Mouse (Mus musculus) limb, embryonic 14.5 days (tissue): ENCODE results near the gene Pla2g12b. TPM values are rescaled to one million over a fixed set of nuclear protein-coding genes. Genes with fewer than 3 reads are reported as not detected.

ENCODE experiments used
- ATAC-seq: fragments of 200-750 bp; cut with Nextera tagmentation; 2 replicates; pipeline ENCODE4 v1.8.0; 2017; ENCODE audit warnings: low read depth, moderate number of reproducible peaks, moderate TSS enrichment; ENCODE audit not compliant: low FRiP score
- DNase-seq: peaks from one replicate; pipeline ENCODE4 v3.0.0-alpha.2; 2015; ENCODE audit warnings: low spot score
- H3K27ac ChIP-seq: fragments of 300-500 bp; sonication (generic); replicated peaks from 2 replicates; pipeline ENCODE4 v1.5.1; 2014; ENCODE audit warnings: low read depth, mild to moderate bottlenecking, low read length, moderate library complexity, mixed read lengths
- H3K27me3 ChIP-seq: fragments of 300-500 bp; sonication (generic); 2 replicates; pipeline ENCODE4 v1.6.1; 2014; ENCODE audit warnings: low read length, mixed read lengths; ENCODE audit not compliant: control insufficient read depth, insufficient read depth
- H3K36me3 ChIP-seq: fragments of 300-500 bp; sonication (generic); 2 replicates; pipeline ENCODE4 v1.6.1; 2014; ENCODE audit warnings: mild to moderate bottlenecking, low read length, moderate library complexity, mixed read lengths; ENCODE audit not compliant: control insufficient read depth, insufficient read depth
- H3K4me1 ChIP-seq: fragments of 300-500 bp; sonication (generic); 2 replicates; pipeline ENCODE4 v1.6.1; 2014; ENCODE audit warnings: antibody characterized with exemption, low read length, mixed read lengths; ENCODE audit not compliant: control insufficient read depth, insufficient read depth
- H3K4me2 ChIP-seq: fragments of 300-500 bp; sonication (generic); replicated peaks from 2 replicates; pipeline ENCODE4 v1.6.1; 2014; ENCODE audit warnings: low read depth, mild to moderate bottlenecking, low read length, moderate library complexity; ENCODE audit not compliant: severe bottlenecking
- H3K4me3 ChIP-seq: fragments of 300-500 bp; sonication (generic); replicated peaks from 2 replicates; pipeline ENCODE4 v1.5.1; 2014; ENCODE audit warnings: low read length
- H3K9ac ChIP-seq: fragments of 300-500 bp; sonication (generic); 2 replicates; pipeline ENCODE4 v1.6.1; 2014; ENCODE audit warnings: mild to moderate bottlenecking, low read depth, low read length, moderate library complexity; ENCODE audit not compliant: severe bottlenecking
- H3K9me3 ChIP-seq: fragments of 300-500 bp; sonication (generic); 2 replicates; pipeline ENCODE4 v1.6.1; 2016; ENCODE audit warnings: low read length; ENCODE audit not compliant: control insufficient read depth
- POLR2A ChIP-seq: fragments of 200-500 bp; IDR thresholded peaks from 2 replicates; pipeline ENCODE4 v1.8.0; 2012; ENCODE audit warnings: inconsistent platforms, mild to moderate bottlenecking, moderate library complexity, borderline replicate concordance; ENCODE audit not compliant: insufficient read depth, insufficient read length; ENCODE audit errors: extremely low read depth
- WGBS: fragments of 180-500 bp; shearing (Covaris S2); extraction: QIAGEN DNeasy Blood & Tissue Kit; methylation state at CpG from one replicate; pipeline ENCODE4 v1.1.7; 2014; 5-methylcytosine and 5-hydroxymethylcytosine counted together
- polyA plus RNA-seq, 2 experiments: library from polyadenylated mRNA; depleted of rRNA in 1 of 2; stranded (reverse) in 1 of 2; unstranded in 1 of 2; fragments of >200 nt; fragmentation: Nextera tagmentation in 1 of 2; extraction: Ambion mirVana in 1 of 2; gene quantifications; 2 replicates each; pipeline versions ENCODE4 v1.2.1 to v1.2.3; 2012 to 2014

Pla2g12b gene
- polyA plus RNA-seq, 2 experiments, result not detected

- H3K4me1 ChIP-seq, result peaks cover 13% of the 10 kb centered on the region
- DNase-seq (no peak), ATAC-seq (no peak)
- H3K27ac ChIP-seq, result peak overlapping the region; percentile 44; the same call in 1 of the 2 replicates
- no peaks in the 10 kb centered on the region for H3K36me3 ChIP-seq
- H3K9ac ChIP-seq, result 0 out of 2 replicates have a peak overlapping the region, but pooled peaks have one; percentile 31
- TF ChIP-seq POLR2A, result no peak
- WGBS, result 43% methylated on average over 6 of the region's 6 CpGs
- H3K4me2 ChIP-seq, result 0 out of 2 replicates have a peak overlapping the region, but pooled peaks have one; percentile 10
- H3K27me3 ChIP-seq, result no peaks in the 10 kb centered on the region
- no peak overlapping the region for H3K4me3 ChIP-seq
- no peaks in the 10 kb centered on the region for H3K9me3 ChIP-seq
These were observed 36.7 kb downstream of the Pla2g12b start for GRCm38 (mm10) chr10:59440177-59440576.

GRCm38 (mm10) chr10:59441735-59442134 is 38.3 kb downstream of the Pla2g12b start, which contains the start of gene Oit3:
Oit3 (minus strand) TSS chr10:59441778.
- H3K36me3 ChIP-seq, result no peaks in the 10 kb centered on the region
- H3K27ac ChIP-seq, result no peak within 1 kb of the TSS
- H3K27me3 ChIP-seq, result no peaks in the 10 kb centered on the region
- H3K9me3 ChIP-seq, result no peaks in the 10 kb centered on the region
- peaks cover 13% of the 10 kb centered on the region for H3K4me1 ChIP-seq
- WGBS, result 86% methylated on average over 11 of the region's 11 CpGs
- ATAC-seq (no peak), DNase-seq (no peak)
- H3K9ac ChIP-seq, result no peak within 1 kb of the TSS
- H3K4me2 ChIP-seq, result no peak within 1 kb of the TSS
- no peak for TF ChIP-seq POLR2A
- H3K4me3 ChIP-seq, result no peak within 1 kb of the TSS

- no peaks in the 10 kb centered on the region for H3K27me3 ChIP-seq
- no peak overlapping the region for H3K4me2 ChIP-seq
- no peak overlapping the region for H3K27ac ChIP-seq
- WGBS, result 13% methylated on average over 7 of the region's 7 CpGs
- H3K9me3 ChIP-seq, result no peaks in the 10 kb centered on the region
- no peak overlapping the region for H3K9ac ChIP-seq
- ATAC-seq, result no peak
- peak; percentile 28 for DNase-seq
- TF ChIP-seq POLR2A, result no peak
- no peak overlapping the region for H3K4me3 ChIP-seq
- H3K4me1 ChIP-seq, result peaks cover 13% of the 10 kb centered on the region
- peaks cover 9% of the 10 kb centered on the region; the same call in 1 of the 2 replicates for H3K36me3 ChIP-seq
These were observed 39.8 kb downstream of the Pla2g12b start for GRCm38 (mm10) chr10:59443212-59443611.

GRCm38 (mm10) chr10:59444106-59444505 is 40.6 kb downstream of the Pla2g12b start:
- Histone ChIP-seq H3K27me3 (no peaks in the 10 kb centered on the region), H3K4me1 (peaks cover 13% of the 10 kb centered on the region), H3K4me2 (no peak overlapping the region), H3K9ac (no peak overlapping the region), H3K27ac (no peak overlapping the region), H3K36me3 (peaks cover 11% of the 10 kb centered on the region; the same call in 1 of the 2 replicates), H3K9me3 (no peaks in the 10 kb centered on the region), H3K4me3 (no peak overlapping the region)
- TF ChIP-seq POLR2A, result no peak
- whole genome bisulfite sequencing, result 81% methylated on average over 3 of the region's 3 CpGs
- ATAC-seq (no peak), DNase-seq (no peak)

GRCm38 (mm10) chr10:59444635-59445034 is 41.2 kb downstream of the Pla2g12b start:
- H3K4me1 ChIP-seq, result peaks cover 10% of the 10 kb centered on the region
- DNase-seq (no peak), ATAC-seq (no peak)
- no peaks in the 10 kb centered on the region for H3K27me3 ChIP-seq
- no peak overlapping the region for H3K4me3 ChIP-seq
- H3K9me3 ChIP-seq, result no peaks in the 10 kb centered on the region
- H3K27ac ChIP-seq, result no peak overlapping the region
- 53% methylated on average over 8 of the region's 8 CpGs for WGBS
- no peak overlapping the region for H3K4me2 ChIP-seq
- peaks cover 11% of the 10 kb centered on the region; the same call in 1 of the 2 replicates for H3K36me3 ChIP-seq
- H3K9ac ChIP-seq, result no peak overlapping the region
- TF ChIP-seq POLR2A, result no peak
